Mouse (Mus musculus): ENCODE measurements at regions not wholly inside any gene's neighbourhood (a gene's known extent, or its start where the extent isn't known, plus 50 kb on each side); places are given as distances from the start of the nearest gene placed in this dataset.

DNA sequence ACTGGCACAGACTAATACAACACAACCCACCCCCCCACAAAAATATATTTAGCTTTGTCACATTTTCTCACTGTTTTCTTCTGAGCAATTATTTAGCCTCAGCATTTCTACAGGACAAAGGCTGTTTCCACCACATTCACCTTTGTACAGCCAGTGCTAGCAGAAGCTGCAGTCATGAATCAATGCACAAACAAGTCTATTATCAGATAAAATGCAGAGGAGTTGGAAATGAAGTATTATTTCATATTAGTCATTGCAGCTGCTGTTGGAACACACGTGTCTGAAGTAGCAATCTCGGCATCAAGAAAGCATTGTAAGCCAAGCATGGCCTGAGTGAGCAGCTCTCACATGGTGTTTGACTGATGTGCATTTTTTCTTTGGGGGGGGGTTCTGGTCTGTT, 212.9 kb downstream of the Emp1 start:
- TF ChIP-seq CTCF (IDR thresholded peaks at IDR 0.05) = no peak
- TF ChIP-seq EP300 (IDR thresholded peaks at IDR 0.05) = no peak

Measured in lung, postnatal 0 days (tissue).